Mouse (Mus musculus): ENCODE results near the gene Nfib. TPM values are rescaled to one million over a fixed set of nuclear protein-coding genes. Genes with fewer than 3 reads are reported as not detected.
A peak's percentile ranks its signal among the peaks of the same experiment; 100 is the strongest.

Gene Nfib
- total RNA-seq, 2 experiments from 2014 or later, result 118 to 124 TPM

GRCm38 (mm10) chr4:82369011-82369776 lies 336.4 kb downstream of the Nfib start:
- no peak for DNase-seq (ENCODE audit: low spot score in 2 of 2)

DNA sequence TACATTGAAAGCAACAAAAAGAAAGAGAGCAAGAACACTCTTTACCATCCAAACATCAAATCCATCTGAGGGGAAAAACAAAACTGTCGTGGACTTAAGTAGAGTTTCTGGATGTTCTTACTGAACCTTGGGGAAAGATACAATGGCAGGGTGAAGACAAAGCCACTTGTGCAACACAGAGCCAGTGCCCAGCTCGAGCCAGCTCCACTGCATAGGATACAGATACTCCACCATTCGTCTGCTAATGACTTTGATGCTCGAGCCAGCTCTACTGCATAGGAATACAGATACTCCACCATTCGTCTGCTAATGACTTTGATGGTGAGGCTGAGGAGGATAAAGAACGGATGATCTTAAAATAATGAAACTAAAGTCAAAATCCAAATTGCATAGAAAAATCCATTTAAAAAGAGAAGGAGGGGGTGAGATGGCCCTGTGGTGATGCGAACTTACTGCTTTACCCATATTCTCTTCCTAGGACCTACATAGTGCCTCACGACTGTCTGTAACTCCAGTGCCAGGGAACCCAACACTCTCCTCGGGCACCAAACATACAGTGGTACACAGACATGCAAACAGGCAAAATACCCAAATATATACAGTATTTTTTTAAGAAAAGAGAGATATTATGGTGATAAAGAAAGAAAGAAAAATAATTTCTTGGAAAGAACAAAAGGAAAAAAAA lies 337.3 kb downstream of the Nfib start:
- DNase-seq (ENCODE audit: low spot score in 2 of 2), result no peak

DNA sequence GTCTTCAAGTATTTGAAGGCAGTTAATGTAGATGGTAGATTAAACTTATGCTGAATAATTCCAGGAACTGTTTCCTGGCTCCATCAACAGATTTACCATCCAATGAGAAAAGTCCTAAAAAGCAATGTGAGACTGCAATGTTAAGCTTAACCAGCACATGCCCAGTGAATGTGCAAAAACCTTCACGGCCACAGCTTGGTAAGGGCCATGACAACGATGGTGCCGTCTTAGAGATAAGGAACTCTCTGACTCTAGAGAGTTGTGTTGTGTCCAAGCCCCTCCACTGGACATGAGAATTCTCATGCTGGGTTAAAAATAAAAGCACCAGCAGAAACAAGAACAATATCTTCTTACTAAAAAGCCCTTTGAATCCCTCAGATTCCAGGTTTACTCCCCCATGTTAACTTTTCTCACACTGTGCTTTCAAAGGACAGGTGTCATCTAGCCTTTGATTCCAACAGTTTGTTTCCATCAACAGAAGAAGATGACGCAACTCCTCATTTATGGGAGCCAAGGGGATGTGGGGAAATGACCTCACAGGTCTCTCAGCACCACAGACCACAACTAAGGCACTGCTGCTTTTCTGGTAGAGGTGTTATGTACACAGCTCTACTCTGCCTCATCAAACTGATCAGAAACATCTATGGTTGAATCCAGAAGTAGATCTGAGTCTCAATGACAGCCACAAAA lies 340.7 kb downstream of the Nfib start:
- DNase-seq (ENCODE audit: low spot score in 2 of 2), result no peak

DNA sequence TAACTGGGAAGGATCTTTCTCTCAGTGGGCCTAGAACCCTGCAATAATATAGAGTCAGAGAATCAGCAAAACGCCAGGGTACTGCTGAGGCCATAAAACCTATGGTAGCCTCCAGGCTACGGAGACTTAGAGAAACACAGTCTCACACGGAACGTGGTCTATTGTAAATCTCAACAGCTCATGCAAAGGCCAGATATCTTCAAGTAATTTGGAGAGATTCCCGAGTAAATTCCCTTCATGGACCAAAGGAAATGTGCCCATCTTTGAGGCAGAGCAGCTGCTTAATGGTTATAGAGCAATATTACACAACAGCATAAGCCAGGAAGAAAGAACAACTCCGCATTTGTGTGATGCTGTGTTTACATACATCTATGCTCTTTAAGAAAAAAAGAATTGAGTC lies 341.6 kb downstream of the Nfib start:
- no peak for DNase-seq (ENCODE audit: low spot score in 2 of 2)

DNA sequence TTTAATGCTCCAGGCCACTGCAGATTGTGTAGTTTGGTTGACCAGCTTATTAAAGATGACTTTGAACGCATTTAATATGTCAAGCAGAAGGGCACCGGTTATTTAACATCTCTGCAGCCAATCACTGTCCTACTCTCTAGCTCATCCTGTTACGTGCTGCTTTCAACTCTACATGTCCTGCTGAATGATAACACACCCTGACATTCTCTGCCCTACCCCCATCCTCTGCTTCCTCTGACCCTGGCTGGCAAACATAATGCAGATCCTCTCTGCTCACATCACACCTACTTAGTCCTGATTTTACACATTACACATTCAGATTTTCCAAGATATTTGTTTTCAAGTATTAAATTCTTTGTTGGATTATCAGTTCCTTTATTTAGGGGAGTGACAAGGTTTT lies 343.3 kb downstream of the Nfib start:
- DNase-seq (ENCODE audit: low spot score in 2 of 2), result no peak

DNA sequence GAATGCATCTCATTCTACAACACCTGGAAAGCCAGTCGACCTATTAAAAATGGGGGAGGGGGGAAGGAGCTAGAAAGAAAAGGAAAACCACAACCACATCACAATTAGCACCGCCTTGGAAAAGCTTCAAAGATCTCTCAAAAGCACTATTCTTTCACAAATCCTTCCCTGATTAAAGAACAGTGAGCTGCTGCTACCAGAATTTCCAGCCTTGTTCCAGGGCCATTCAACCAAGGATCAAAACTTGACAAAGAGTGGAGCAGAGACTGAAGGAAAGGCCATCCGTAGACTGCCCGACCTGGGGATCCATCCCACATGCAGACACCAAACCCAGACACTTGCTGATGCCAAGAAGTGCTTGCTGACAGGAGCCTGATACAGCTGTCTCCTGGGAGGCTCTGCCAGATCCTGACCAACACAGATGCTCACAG lies 345.5 kb downstream of the Nfib start:
- no peak for DNase-seq (ENCODE audit: low spot score in 2 of 2)

- DNase-seq (ENCODE audit: low spot score in 2 of 2), result no peak
Measured at GRCm38 (mm10) chr4:82359110-82359509, 346.4 kb downstream of the Nfib start.

GRCm38 (mm10) chr4:82349006-82349405 lies 356.5 kb downstream of the Nfib start:
- DNase-seq (ENCODE audit: low spot score in 2 of 2), result no peak

DNA sequence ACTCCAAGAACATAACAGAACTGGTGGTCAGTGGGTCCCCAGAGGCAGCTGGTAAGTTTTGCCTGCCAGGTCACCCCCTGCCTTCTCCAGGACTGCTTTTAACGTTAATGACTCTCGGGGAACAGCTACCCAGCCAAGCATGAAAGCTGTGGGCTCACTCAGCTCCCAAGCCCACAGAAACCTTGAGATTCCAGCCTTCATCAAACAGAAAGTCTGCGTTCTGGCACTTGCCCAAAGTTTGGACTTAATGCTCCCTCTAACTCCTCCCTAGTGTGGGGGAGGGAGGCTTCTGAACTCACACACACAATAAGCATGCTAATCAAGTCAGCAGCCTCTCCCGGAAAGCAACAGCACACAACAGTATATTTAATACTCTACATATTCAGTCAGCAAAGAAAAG lies 360.8 kb downstream of the Nfib start:
- DNase-seq (ENCODE audit: low spot score in 2 of 2), result peak; percentile 13 to 59

DNA sequence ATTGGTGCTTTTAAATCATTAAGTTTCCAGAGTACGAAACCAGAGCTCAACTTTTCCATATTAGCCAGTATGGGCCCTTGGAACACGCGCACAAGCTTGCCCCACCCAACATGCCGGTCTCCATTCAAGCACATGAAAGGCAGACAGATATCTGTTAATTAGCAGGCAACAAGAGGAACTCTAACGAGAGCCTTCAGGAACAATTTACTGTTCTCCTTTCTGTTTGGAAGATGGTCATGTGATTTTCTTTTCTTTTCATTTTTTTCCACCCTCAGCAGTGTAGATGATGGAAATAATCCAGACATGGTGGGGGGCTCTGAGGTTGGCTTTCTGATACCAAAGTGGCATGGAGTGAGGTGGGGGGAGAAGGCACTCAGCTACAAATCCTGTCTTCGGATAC lies 361.3 kb downstream of the Nfib start:
- no peak for DNase-seq (ENCODE audit: low spot score in 2 of 2)

GRCm38 (mm10) chr4:82338930-82339329 lies 366.6 kb downstream of the Nfib start:
- DNase-seq (ENCODE audit: low spot score in 2 of 2), result no peak

DNA sequence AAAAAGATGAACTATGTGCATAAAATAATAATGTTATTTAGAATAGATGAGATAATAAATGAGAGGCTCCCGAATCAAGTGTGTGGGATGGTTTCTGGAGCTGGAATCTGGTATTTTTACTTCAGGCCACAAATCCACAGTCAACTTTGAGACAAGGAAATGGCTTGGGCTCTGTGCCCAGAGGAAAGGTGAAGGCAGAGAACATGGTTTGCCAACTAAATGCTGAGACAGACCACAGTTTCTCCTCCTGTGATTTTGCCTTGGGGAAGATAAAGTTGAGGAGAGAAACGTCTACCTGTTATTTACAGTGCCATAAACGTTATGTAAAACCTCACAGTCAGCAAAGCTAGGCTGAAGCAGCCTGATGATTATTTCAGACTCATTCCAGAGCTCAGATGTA lies 367.1 kb downstream of the Nfib start:
- no peak for DNase-seq (ENCODE audit: low spot score in 2 of 2)

GRCm38 (mm10) chr4:82336951-82337381 lies 368.6 kb downstream of the Nfib start:
- no peak for DNase-seq (ENCODE audit: low spot score in 2 of 2)

DNA sequence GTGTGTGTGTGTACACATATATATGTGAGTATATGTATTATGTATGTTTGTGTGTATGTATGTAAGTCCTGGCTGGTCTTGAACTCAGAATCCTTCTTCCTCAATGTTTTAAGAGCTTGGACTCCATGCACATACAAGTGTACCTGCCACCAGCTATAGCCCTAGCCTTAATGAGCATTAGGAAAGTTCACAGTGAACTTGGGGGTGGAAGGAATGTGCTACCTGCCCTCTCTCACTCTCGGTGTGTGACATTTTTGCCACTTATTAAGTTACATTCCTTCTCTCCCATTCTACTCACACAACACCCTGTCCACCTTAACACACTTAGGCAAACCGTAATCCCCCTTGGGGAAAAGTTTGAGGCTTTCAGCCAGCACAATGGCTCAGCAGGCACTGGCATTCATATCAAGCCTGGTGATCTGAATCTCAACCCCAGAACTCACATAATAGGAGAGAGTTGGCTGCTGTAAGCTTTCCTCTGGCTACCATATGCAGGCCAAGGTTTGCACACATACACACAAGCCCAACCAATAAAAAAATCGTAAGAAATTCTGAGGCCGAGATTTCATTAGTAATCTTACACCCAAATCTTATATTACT lies 370.2 kb downstream of the Nfib start:
- no peak for DNase-seq (ENCODE audit: low spot score in 2 of 2)

DNA sequence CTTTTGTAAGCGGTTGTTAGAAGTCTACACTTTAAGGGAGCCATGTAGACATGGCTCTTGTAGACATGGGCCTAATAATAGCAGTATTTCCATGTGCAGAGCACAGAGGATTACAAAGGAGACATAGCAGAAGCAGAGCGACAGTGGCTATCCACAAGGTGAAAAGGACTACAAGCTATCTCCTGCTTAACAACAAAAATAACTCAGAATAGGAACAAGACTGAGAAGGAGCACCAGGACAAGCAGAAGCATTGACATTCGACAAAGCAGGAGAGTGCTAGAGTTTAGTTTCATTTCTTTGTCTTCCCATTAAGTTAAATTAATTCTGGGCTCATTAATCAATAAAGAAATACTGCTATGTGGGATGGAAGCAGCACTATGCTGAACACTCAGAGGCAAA lies 372.1 kb downstream of the Nfib start:
- no peak for DNase-seq (ENCODE audit: low spot score in 2 of 2)

DNA sequence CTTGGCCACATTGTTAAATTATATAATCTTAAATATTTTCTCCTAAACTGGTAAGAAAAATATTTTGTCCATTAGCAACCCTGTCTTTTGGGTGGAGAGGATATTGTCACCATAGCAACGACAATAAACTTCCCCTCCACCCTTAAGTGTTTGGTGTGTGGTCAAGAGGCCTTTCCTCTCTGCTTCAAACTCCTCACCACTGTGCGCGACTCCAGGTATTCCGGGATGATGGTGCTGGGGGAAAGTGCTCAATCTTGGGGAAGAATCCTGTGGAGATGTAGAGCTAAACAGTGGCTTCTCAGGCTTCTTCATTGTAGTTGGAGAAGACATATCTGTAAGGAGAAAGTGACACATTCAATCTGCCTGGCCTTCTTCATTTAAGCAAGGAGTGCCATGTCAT lies 375.5 kb downstream of the Nfib start:
- no peak for DNase-seq (ENCODE audit: low spot score in 2 of 2)

- DNase-seq (ENCODE audit: low spot score in 2 of 2), result no peak
Measured at GRCm38 (mm10) chr4:82326140-82326529, 379.4 kb downstream of the Nfib start.

DNA sequence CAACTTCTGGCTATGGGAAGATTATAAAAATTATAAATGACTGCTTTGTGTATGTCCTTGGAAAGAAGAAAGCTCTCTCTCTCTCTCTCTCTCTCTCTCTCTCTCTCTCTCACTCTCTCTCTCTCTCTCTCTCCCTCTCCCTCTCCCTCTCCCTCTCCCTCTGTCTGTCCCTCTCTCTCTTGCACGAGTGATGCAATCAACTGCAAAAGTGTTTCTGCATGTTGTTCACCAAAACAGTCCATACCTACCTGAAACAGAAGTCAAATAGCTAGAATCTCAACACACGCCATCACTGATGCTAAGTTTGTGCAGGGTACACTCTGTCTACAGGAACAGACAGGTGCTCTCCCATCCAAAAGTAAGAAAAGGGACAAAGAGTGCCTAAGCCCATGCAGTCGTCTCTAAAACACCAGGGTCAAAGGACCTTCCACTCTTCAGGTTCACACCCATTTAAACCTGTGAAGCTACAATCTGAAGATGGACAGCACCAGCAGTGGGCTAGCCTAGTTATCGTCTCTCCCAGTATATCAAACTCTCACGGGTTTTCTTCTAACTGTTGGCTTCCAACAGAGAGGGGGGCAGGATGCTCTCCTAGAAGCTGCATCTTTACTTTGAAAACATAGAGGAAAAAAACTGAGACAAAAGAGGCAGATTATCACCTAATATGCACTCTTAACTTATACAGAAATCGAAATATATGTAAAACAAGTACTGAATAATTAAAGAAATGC lies 380.0 kb downstream of the Nfib start:
- DNase-seq (ENCODE audit: low spot score in 2 of 2), result no peak

- DNase-seq (ENCODE audit: low spot score in 2 of 2), result no peak
Measured at GRCm38 (mm10) chr4:82324977-82325376, 380.6 kb downstream of the Nfib start.

DNA sequence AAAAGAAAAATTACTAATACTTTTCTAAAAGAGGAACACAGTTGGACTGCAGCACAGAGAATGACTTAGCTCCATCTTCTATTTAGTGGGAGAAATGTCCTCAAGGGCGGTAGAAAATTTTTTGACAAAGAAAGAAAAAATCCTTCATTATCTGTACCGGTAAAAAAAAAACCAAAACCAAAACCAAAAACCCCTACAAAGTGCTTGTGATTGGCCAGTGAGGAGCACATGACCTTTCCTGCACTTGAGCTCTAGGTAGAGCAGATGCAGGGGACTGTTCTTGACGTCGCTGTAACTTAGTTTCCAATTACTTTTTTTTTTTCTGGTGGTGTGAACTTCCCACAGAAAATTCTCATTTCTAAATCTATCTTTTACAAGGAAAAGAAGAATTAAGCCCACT lies 384.5 kb downstream of the Nfib start:
- no peak for DNase-seq (ENCODE audit: low spot score in 2 of 2)

- no peak for DNase-seq (ENCODE audit: low spot score in 2 of 2)
Measured at GRCm38 (mm10) chr4:82319388-82319787, 386.2 kb downstream of the Nfib start.
